Mouse (Mus musculus) liver, embryonic 14.5 days (tissue): ENCODE results near the gene Sec62.

ENCODE experiments used
- CTCF ChIP-seq: IDR thresholded peaks from 2 replicates; pipeline ENCODE4 v1.5.1; 2016; ENCODE audit warnings: antibody characterized with exemption, low read depth, control low read depth
- EP300 ChIP-seq: IDR thresholded peaks from 2 replicates; pipeline ENCODE4 v1.6.1; 2016; ENCODE audit warnings: antibody characterized with exemption, low read depth

GRCm38 (mm10) chr3:30746006-30746405, 46.7 kb upstream of the Sec62 start, which contains the start of gene Samd7:
- no peak for TF ChIP-seq CTCF
- no peak for TF ChIP-seq EP300
